Comparison of ENCODE assay signal across 8 mouse cellular contexts in the genomic region with DNA sequence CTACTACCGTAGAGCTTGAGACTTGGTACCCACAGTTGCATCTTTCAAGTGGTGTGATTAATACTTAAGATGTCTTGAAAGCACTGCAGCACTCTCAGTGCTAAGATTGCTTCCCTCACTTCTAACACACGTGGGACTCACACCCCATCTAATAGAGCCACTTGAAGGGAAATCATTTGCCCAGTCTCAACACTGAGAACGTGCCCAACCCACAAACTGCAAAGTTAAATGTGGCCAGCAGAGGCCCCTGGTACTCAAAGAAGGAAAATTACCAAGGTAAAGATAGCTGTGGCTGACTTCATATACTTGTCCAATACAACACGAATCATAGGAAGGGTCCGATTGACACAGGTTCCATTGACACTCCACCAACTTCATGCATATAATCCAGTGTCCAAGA.
DNase-seq lines count a peak whose midpoint lies in the region; ATAC-seq and TF ChIP-seq lines count a peak whose summit lies in the region.
"Had no signal": no experiment of that assay in that cellular context is flagged by ENCODE, and none has a peak within 500 bp of the region (broad histone marks: within the 10 kb centered on the region; RNA-seq: fewer than 3 reads in every experiment).

No protein-coding gene starts in this region.

- WGBS in lung, embryonic 14.5 days = 47% methylated on average over 5 of the region's 5 CpGs
- 69% methylated on average over 5 of the region's 5 CpGs for WGBS in forebrain, embryonic 12.5 days

- no peak overlapping the region for H3K27ac ChIP-seq in layer of hippocampus, adult 2 months
- no peak overlapping the region for H3K27ac ChIP-seq in lung, embryonic 14.5 days (ENCODE audit: low read depth)
- no peak overlapping the region for H3K27ac ChIP-seq in forebrain, embryonic 12.5 days
- H3K27ac ChIP-seq: macrophage had no signal

- no peak overlapping the region for H3K4me3 ChIP-seq in layer of hippocampus, adult 2 months
- no peak overlapping the region for H3K4me3 ChIP-seq in lung, embryonic 14.5 days (ENCODE audit: low read depth, low read length)
- no peak overlapping the region for H3K4me3 ChIP-seq in forebrain, embryonic 12.5 days (replicated peaks)

- TF ChIP-seq CTCF in layer of hippocampus, adult 2 months (conservative IDR thresholded peaks at IDR 0.05) = peak; percentile 71
- peak; percentile 44 for TF ChIP-seq CTCF in lung, embryonic 14.5 days (IDR thresholded peaks at IDR 0.05; ENCODE audit: low read depth)

- H3K27me3 ChIP-seq in lung, embryonic 14.5 days (ENCODE audit: insufficient read depth, low read length) = no peaks in the 10 kb centered on the region
- no peaks in the 10 kb centered on the region for H3K27me3 ChIP-seq in forebrain, embryonic 12.5 days

- DNase-seq in layer of hippocampus, adult 2 months (ENCODE audit: low spot score in 2 of 2) = peak in 1 of 2 experiments; percentile 20
- DNase-seq in layer of hippocampus, adult 9-11 months = no peak
- peak; percentile 2 for DNase-seq in R1 (ENCODE audit: low read depth, low spot score)
- DNase-seq in cerebellum, postnatal 14 days = peak; percentile 59
- peak; percentile 27 for DNase-seq in lung, embryonic 14.5 days
- DNase-seq in ovary, postnatal 14 days (ENCODE audit: low spot score) = no peak

- no peaks in the 10 kb centered on the region for H3K9me3 ChIP-seq in lung, embryonic 14.5 days (ENCODE audit: low read depth, low read length)
- no peaks in the 10 kb centered on the region for H3K9me3 ChIP-seq in forebrain, embryonic 12.5 days

- H3K36me3 ChIP-seq in lung, embryonic 14.5 days (ENCODE audit: insufficient read depth) = no peaks in the 10 kb centered on the region
- no peaks in the 10 kb centered on the region for H3K36me3 ChIP-seq in forebrain, embryonic 12.5 days (replicated peaks)

- no peak overlapping the region for H3K9ac ChIP-seq in lung, embryonic 14.5 days
- no peak overlapping the region for H3K9ac ChIP-seq in forebrain, embryonic 12.5 days

- no peaks in the 10 kb centered on the region for H3K4me1 ChIP-seq in lung, embryonic 14.5 days (ENCODE audit: insufficient read depth)
- no peaks in the 10 kb centered on the region for H3K4me1 ChIP-seq in forebrain, embryonic 12.5 days

- H3K4me2 ChIP-seq in lung, embryonic 14.5 days = no peak overlapping the region
- H3K4me2 ChIP-seq in forebrain, embryonic 12.5 days = no peak overlapping the region

- peak; percentile 28; the same call in 1 of the 2 replicates for ATAC-seq in lung, embryonic 14.5 days (ENCODE audit: insufficient read depth)
- ATAC-seq in forebrain, embryonic 12.5 days (ENCODE audit: low FRiP score) = no peak

Comparison
In these comparisons a context has a peak if more than half of its experiments do, and no peak if none do; other contexts are left out.
1. DNase-seq: peak in R1 (single experiment), cerebellum, postnatal 14 days (2 of 2) and lung, embryonic 14.5 days (single experiment); none in layer of hippocampus, adult 9-11 months (single experiment) and ovary, postnatal 14 days (single experiment).